Mouse (Mus musculus): ENCODE results near the gene Myd88.

DNA sequence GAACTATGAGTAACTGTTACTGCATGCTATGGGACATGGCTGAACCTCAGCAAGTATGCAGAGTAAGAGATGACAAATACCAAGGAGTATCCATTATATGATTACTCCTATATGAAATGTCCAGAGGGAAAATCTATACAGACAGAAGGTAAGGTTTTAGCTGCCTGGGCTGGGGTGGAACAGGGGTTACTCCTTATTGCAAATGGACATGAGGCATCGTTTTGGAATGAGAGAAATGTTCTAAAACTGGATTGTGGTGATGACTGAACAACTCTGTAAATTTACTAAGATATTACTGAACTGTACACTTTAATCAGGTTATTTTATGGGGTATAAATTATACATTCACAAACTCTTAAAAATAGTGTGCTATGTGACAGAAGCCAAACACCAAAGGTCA lies 22.3 kb downstream of the Myd88 start:
- TF ChIP-seq POLR2A (IDR thresholded peaks at IDR 0.05; ENCODE audit: extremely low read depth, insufficient read depth, low read length) (no peak), CTCF (IDR thresholded peaks at IDR 0.05; ENCODE audit: low read depth, low read length) (no peak)
